7 mouse cellular contexts compared by ENCODE assay signal in genomic region chr7:84528796-84529533, GRCm38 (mm10). TPM values are rescaled to one million over a fixed set of nuclear protein-coding genes. Genes with fewer than 3 reads are reported as not detected.
DNase-seq lines count a peak whose midpoint lies in the region; ATAC-seq and TF ChIP-seq lines count a peak whose summit lies in the region.

TSS of gene Gm2115 (plus strand) at chr7:84528954.

- in situ Hi-C loops in ES-E14 (cut with MboI; ENCODE audit: low sequenced_read_pairs in 2 of 2, unreplicated experiment in 2 of 2), result no loop called here

- no peak within 1 kb of the TSS for H3K27ac ChIP-seq in ES-E14 (ENCODE audit: insufficient read depth, low read depth, low read length, poor library complexity, severe bottlenecking)
- no peak within 1 kb of the TSS for H3K27ac ChIP-seq in forebrain, embryonic 13.5 days
- H3K27ac ChIP-seq in intestine, embryonic 15.5 days, result no peak within 1 kb of the TSS
- no peak within 1 kb of the TSS for H3K27ac ChIP-seq in midbrain, embryonic 13.5 days

- DNase-seq in ES-E14 (ENCODE audit: low read depth, low spot score), result peak; percentile 12
- DNase-seq in adrenal gland, postnatal 14 days, result peak; percentile 83
- DNase-seq in left cerebral cortex, postnatal 4 days, result peak; percentile 59
- DNase-seq in testis, postnatal 10 days (ENCODE audit: low spot score), result peak; percentile 53

- H3K4me2 ChIP-seq in forebrain, embryonic 13.5 days, result peak within 1 kb of the TSS; percentile 97
- H3K4me2 ChIP-seq in intestine, embryonic 15.5 days (replicated peaks), result peak within 1 kb of the TSS; percentile 88
- peak within 1 kb of the TSS; percentile 96 for H3K4me2 ChIP-seq in midbrain, embryonic 13.5 days (replicated peaks)

- H3K9ac ChIP-seq in ES-E14 (ENCODE audit: insufficient read depth, low read depth, low read length, poor library complexity, severe bottlenecking), result peak within 1 kb of the TSS; percentile 9; the same call in 1 of the 2 replicates
- peak within 1 kb of the TSS; percentile 72 for H3K9ac ChIP-seq in forebrain, embryonic 13.5 days
- peak within 1 kb of the TSS; percentile 30; the same call in 1 of the 2 replicates for H3K9ac ChIP-seq in intestine, embryonic 15.5 days
- peak within 1 kb of the TSS; percentile 74 for H3K9ac ChIP-seq in midbrain, embryonic 13.5 days (replicated peaks)

- ATAC-seq in forebrain, embryonic 13.5 days, result peak; percentile 77
- peak; percentile 84 for ATAC-seq in intestine, embryonic 15.5 days
- peak; percentile 93 for ATAC-seq in midbrain, embryonic 13.5 days

- H3K4me3 ChIP-seq in ES-E14 (ENCODE audit: insufficient read depth in 1 of 2, low read depth in 1 of 2, low read length in 2 of 2, poor library complexity in 1 of 2, severe bottlenecking in 1 of 2), result peak within 1 kb of the TSS; percentile 47 to 58; a peak in 3 of 4 replicates
- H3K4me3 ChIP-seq in forebrain, embryonic 13.5 days, result peak within 1 kb of the TSS; percentile 51
- peak within 1 kb of the TSS; percentile 43 for H3K4me3 ChIP-seq in intestine, embryonic 15.5 days (replicated peaks)
- H3K4me3 ChIP-seq in midbrain, embryonic 13.5 days (replicated peaks), result peak within 1 kb of the TSS; percentile 57

- H3K27me3 ChIP-seq in forebrain, embryonic 13.5 days, result peaks cover 23% of the 10 kb centered on the region
- H3K27me3 ChIP-seq in intestine, embryonic 15.5 days (replicated peaks), result peaks cover 4% of the 10 kb centered on the region
- H3K27me3 ChIP-seq in midbrain, embryonic 13.5 days, result peaks cover 26% of the 10 kb centered on the region

- no peaks in the 10 kb centered on the region for H3K36me3 ChIP-seq in ES-E14 (ENCODE audit: control insufficient read depth, insufficient read depth, low read length, poor library complexity, severe bottlenecking)
- no peaks in the 10 kb centered on the region for H3K36me3 ChIP-seq in forebrain, embryonic 13.5 days (ENCODE audit: poor library complexity, severe bottlenecking)
- no peaks in the 10 kb centered on the region for H3K36me3 ChIP-seq in intestine, embryonic 15.5 days
- H3K36me3 ChIP-seq in midbrain, embryonic 13.5 days, result no peaks in the 10 kb centered on the region

- WGBS in forebrain, embryonic 13.5 days, result 1% methylated on average over 52 of the region's 52 CpGs
- 1% methylated on average over 52 of the region's 52 CpGs for WGBS in intestine, embryonic 15.5 days
- WGBS in midbrain, embryonic 13.5 days, result 1% methylated on average over 52 of the region's 52 CpGs

- intact Hi-C loops in left cerebral cortex, postnatal 4 days (cut with DNase I), result no loop called here

- H3K4me1 ChIP-seq in ES-E14 (ENCODE audit: control insufficient read depth in 2 of 2, insufficient read depth in 2 of 2, low read length in 2 of 2, poor library complexity in 1 of 2), result no peaks in the 10 kb centered on the region
- peaks cover 10% of the 10 kb centered on the region; the same call in 1 of the 2 replicates for H3K4me1 ChIP-seq in forebrain, embryonic 13.5 days
- peaks cover 6% of the 10 kb centered on the region for H3K4me1 ChIP-seq in intestine, embryonic 15.5 days (replicated peaks)
- H3K4me1 ChIP-seq in midbrain, embryonic 13.5 days (replicated peaks), result peaks cover 8% of the 10 kb centered on the region

- H3K9me3 ChIP-seq in ES-E14 (ENCODE audit: control insufficient read depth, insufficient read depth, low read depth, low read length), result no peaks in the 10 kb centered on the region
- H3K9me3 ChIP-seq in forebrain, embryonic 13.5 days (replicated peaks), result no peaks in the 10 kb centered on the region
- no peaks in the 10 kb centered on the region for H3K9me3 ChIP-seq in intestine, embryonic 15.5 days
- no peaks in the 10 kb centered on the region for H3K9me3 ChIP-seq in midbrain, embryonic 13.5 days

TF ChIP-seq in ES-E14, 5 proteins besides CTCF, POLR2A, EP300 and RAD21:
- no peak for TF ChIP-seq ZC3H11A (IDR thresholded peaks at IDR 0.05; ENCODE audit: borderline replicate concordance, low read depth, low read length)
- TF ChIP-seq HCFC1 (IDR thresholded peaks at IDR 0.05; ENCODE audit: borderline replicate concordance, insufficient read depth, low read length), result no peak
- no peak for TF ChIP-seq ZNF384 (IDR thresholded peaks at IDR 0.05; ENCODE audit: low read depth, low read length)
- TF ChIP-seq MAFK (IDR thresholded peaks at IDR 0.05; ENCODE audit: insufficient read depth, low read depth, low read length), result no peak
- no peak for TF ChIP-seq CHD2 (IDR thresholded peaks at IDR 0.05; ENCODE audit: low read depth, low read length)

RNA-seq across cellular contexts. Expression of gene Gm2115, which starts in this region (rescaled TPM):
- 0.05 and 0.36 TPM in 2 replicates for total RNA-seq in ES-E14 (2012; rRNA removed)
- total RNA-seq in adrenal gland, postnatal 14 days (2021), result 15.2 and 18.6 TPM in 2 replicates
- 0.37 and 0.47 TPM in 2 replicates for polyA plus RNA-seq in forebrain, embryonic 13.5 days (2015; fragmentation: Nextera tagmentation; extraction: Ambion mirVana)
- polyA plus RNA-seq in intestine, embryonic 15.5 days (2015; fragmentation: Nextera tagmentation; extraction: Ambion mirVana), result 0.88 and 1.00 TPM in 2 replicates
- 1 to 10 TPM in 1 of 2 experiments, under 1 TPM in 1; 0.82 to 1.1 TPM for total RNA-seq in left cerebral cortex, postnatal 4 days (2021)
- 0.40 and 0.61 TPM in 2 replicates for polyA plus RNA-seq in midbrain, embryonic 13.5 days (2015; fragmentation: Nextera tagmentation; extraction: Ambion mirVana)

Comparison
In these comparisons a context has a peak if more than half of its experiments do, and no peak if none do; other contexts are left out.
1. Peak in DNase-seq, H3K4me3 ChIP-seq and H3K9ac ChIP-seq in ES-E14; RNA of the gene not detected or under 1 TPM.
2. Peak in ATAC-seq, H3K4me3 ChIP-seq, H3K9ac ChIP-seq and H3K4me2 ChIP-seq in forebrain, embryonic 13.5 days; RNA of the gene not detected or under 1 TPM.
3. Peak in ATAC-seq, H3K4me3 ChIP-seq, H3K9ac ChIP-seq and H3K4me2 ChIP-seq in intestine, embryonic 15.5 days; RNA of the gene not detected or under 1 TPM.
4. Peak in ATAC-seq, H3K4me3 ChIP-seq, H3K9ac ChIP-seq and H3K4me2 ChIP-seq in midbrain, embryonic 13.5 days; RNA of the gene not detected or under 1 TPM.
5. DNase-seq: peak in every context shown above with its lines; median percentile 83 in adrenal gland, postnatal 14 days; 59 in left cerebral cortex, postnatal 4 days; 53 in testis, postnatal 10 days; 12 in ES-E14.
6. H3K9ac ChIP-seq: peak in every context shown above with its lines; median percentile 74 in midbrain, embryonic 13.5 days; 72 in forebrain, embryonic 13.5 days; 30 in intestine, embryonic 15.5 days; 9 in ES-E14.